16 mouse cellular contexts compared by ENCODE assay signal in genomic region chr3:84439431-84440210, GRCm38 (mm10). TPM values are rescaled to one million over a fixed set of nuclear protein-coding genes. Genes with fewer than 3 reads are reported as not detected.
A peak's percentile ranks its signal among the peaks of the same experiment; 100 is the strongest.
DNase-seq lines count a peak whose midpoint lies in the region; ATAC-seq lines count a peak whose summit lies in the region.
"Had no signal": no experiment of that assay in that cellular context is flagged by ENCODE, and none has a peak within 500 bp of the region (broad histone marks: within the 10 kb centered on the region; RNA-seq: fewer than 3 reads in every experiment).

No protein-coding gene starts in this region.

- H3K9ac ChIP-seq in hindbrain, embryonic 11.5 days (ENCODE audit: low read depth, low read length), result no peak overlapping the region
- H3K9ac ChIP-seq: forebrain, embryonic 12.5 days; hindbrain, embryonic 12.5 days; limb, embryonic 13.5 days; midbrain, embryonic 13.5 days had no signal

- WGBS in hindbrain, embryonic 11.5 days, result 94% methylated on average over 7 of the region's 7 CpGs

- no peak for ATAC-seq in hindbrain, embryonic 11.5 days (ENCODE audit: low FRiP score)
- ATAC-seq: midbrain, embryonic 13.5 days had no signal

- no peaks in the 10 kb centered on the region for H3K36me3 ChIP-seq in hindbrain, embryonic 11.5 days (ENCODE audit: control insufficient read depth, insufficient read depth, low read length)
- H3K36me3 ChIP-seq: forebrain, embryonic 12.5 days; hindbrain, embryonic 12.5 days; limb, embryonic 13.5 days; midbrain, embryonic 13.5 days had no signal

- peak; percentile 51 for DNase-seq in left cerebral cortex, adult 11 months (ENCODE audit: low spot score)
- DNase-seq in left cerebral cortex, postnatal 4 days, result no peak
- DNase-seq in layer of hippocampus, adult 11-12 months (ENCODE audit: low spot score), result peak; percentile 68
- DNase-seq in layer of hippocampus, postnatal 36 days, result peak; percentile 51 to 64
- peak; percentile 50 for DNase-seq in right cerebral cortex, postnatal 25 days
- no peak for DNase-seq in hindbrain, embryonic 11.5 days (ENCODE audit: low spot score)
- DNase-seq in neural tube, embryonic 10.5 days (ENCODE audit: extremely low spot score, low spot score), result no peak
- DNase-seq: adrenal gland, postnatal 14 days; gastrocnemius, postnatal 36 days; kidney, adult 11 months; kidney, postnatal 4 days; thymus, adult 2 months had no signal

- no peak overlapping the region for H3K4me3 ChIP-seq in hindbrain, embryonic 11.5 days (ENCODE audit: low read depth, low read length)
- H3K4me3 ChIP-seq: forebrain, embryonic 12.5 days; hindbrain, embryonic 12.5 days; limb, embryonic 13.5 days; midbrain, embryonic 13.5 days had no signal

- no peaks in the 10 kb centered on the region for H3K4me1 ChIP-seq in hindbrain, embryonic 11.5 days (replicated peaks; ENCODE audit: control insufficient read depth, insufficient read depth, low read length)

- H3K9me3 ChIP-seq in hindbrain, embryonic 11.5 days (ENCODE audit: control insufficient read depth, low read length), result no peaks in the 10 kb centered on the region
- H3K9me3 ChIP-seq: forebrain, embryonic 12.5 days; hindbrain, embryonic 12.5 days; limb, embryonic 13.5 days; midbrain, embryonic 13.5 days had no signal

- H3K27ac ChIP-seq in hindbrain, embryonic 11.5 days (ENCODE audit: low read depth, low read length), result no peak overlapping the region
- H3K27ac ChIP-seq: forebrain, embryonic 12.5 days; hindbrain, embryonic 12.5 days; limb, embryonic 13.5 days; midbrain, embryonic 13.5 days had no signal

- H3K27me3 ChIP-seq in hindbrain, embryonic 11.5 days (ENCODE audit: control insufficient read depth, insufficient read depth, low read length), result no peaks in the 10 kb centered on the region
- H3K27me3 ChIP-seq: hindbrain, embryonic 12.5 days; limb, embryonic 13.5 days; midbrain, embryonic 13.5 days had no signal

- intact Hi-C loops in left cerebral cortex, postnatal 4 days (cut with DNase I), result no loop called here

- H3K4me2 ChIP-seq in hindbrain, embryonic 11.5 days (replicated peaks; ENCODE audit: low read depth, low read length), result no peak overlapping the region
- H3K4me2 ChIP-seq: forebrain, embryonic 12.5 days; hindbrain, embryonic 12.5 days; limb, embryonic 13.5 days; midbrain, embryonic 13.5 days had no signal

RNA-seq across cellular contexts. Expression of gene Fhdc1, which starts 40.6 kb away (rescaled TPM):
- 1 to 10 TPM; 3.3 to 5.2 TPM for total RNA-seq in left cerebral cortex, postnatal 4 days (2021)
- 1 to 10 TPM; 2.4 to 2.8 TPM for total RNA-seq in layer of hippocampus, postnatal 36 days (2021)
- polyA plus RNA-seq in hindbrain, embryonic 11.5 days (2014; fragmentation: Nextera tagmentation; extraction: Ambion mirVana), result 3.3 and 3.7 TPM in 2 replicates

Comparison
In these comparisons a context has a peak if more than half of its experiments do, and no peak if none do; other contexts are left out.
1. DNase-seq: peak in left cerebral cortex, adult 11 months (single experiment), layer of hippocampus, adult 11-12 months (single experiment), layer of hippocampus, postnatal 36 days (2 of 2) and right cerebral cortex, postnatal 25 days (single experiment); none in left cerebral cortex, postnatal 4 days (single experiment), hindbrain, embryonic 11.5 days (single experiment) and neural tube, embryonic 10.5 days (single experiment).